Mouse (Mus musculus) neutrophil, adult 5-6 weeks (primary cell): ENCODE data around the gene Tbck. TPM values are rescaled to one million over a fixed set of nuclear protein-coding genes. Genes with fewer than 3 reads are reported as not detected.

Experiments used
- ATAC-seq: fragments of 151-379, 151-347 bp; 2 replicates; pipeline ENCODE4 v1.8.0; 2017; ENCODE audit warnings: mild to moderate bottlenecking, moderate TSS enrichment; ENCODE audit not compliant: insufficient number of reproducible peaks, poor library complexity, low FRiP score, severe bottlenecking; ENCODE audit errors: extremely low read depth
- total RNA-seq: library from RNA; stranded (forward); fragments of 200-1000 nt; gene quantifications from 2 replicates; pipeline ENCODE4 v1.2.3, GENCODE M21; 2017

The Tbck gene
- total RNA-seq, 1 experiment from 2014 or later: 26.1 TPM

- no peak for ATAC-seq
Observed at GRCm38 (mm10) chr3:132859573-132859972, 175.6 kb downstream of the Tbck start.

GRCm38 (mm10) chr3:132860796-132861195, 176.9 kb downstream of the Tbck start:
- no peak for ATAC-seq

- no peak for ATAC-seq
Observed at GRCm38 (mm10) chr3:132863843-132864242, 179.9 kb downstream of the Tbck start.

GRCm38 (mm10) chr3:132864329-132864919, 180.5 kb downstream of the Tbck start:
- no peak for ATAC-seq

GRCm38 (mm10) chr3:132864986-132865385, 181.0 kb downstream of the Tbck start:
- ATAC-seq: no peak

- ATAC-seq: no peak
Observed at GRCm38 (mm10) chr3:132865596-132865995, 181.7 kb downstream of the Tbck start.

GRCm38 (mm10) chr3:132866984-132867383, 183.0 kb downstream of the Tbck start:
- ATAC-seq: no peak

- no peak for ATAC-seq
Observed at GRCm38 (mm10) chr3:132868838-132869237, 184.9 kb downstream of the Tbck start.

GRCm38 (mm10) chr3:132870079-132870478, 186.1 kb downstream of the Tbck start:
- no peak for ATAC-seq

- ATAC-seq: no peak
Observed at GRCm38 (mm10) chr3:132871318-132871904, 187.5 kb downstream of the Tbck start.

GRCm38 (mm10) chr3:132873251-132873650, 189.3 kb downstream of the Tbck start:
- no peak for ATAC-seq

- ATAC-seq: no peak
Observed at GRCm38 (mm10) chr3:132876011-132876708, 192.2 kb downstream of the Tbck start.

- no peak for ATAC-seq
Observed at GRCm38 (mm10) chr3:132876933-132877676, 193.2 kb downstream of the Tbck start.

GRCm38 (mm10) chr3:132880361-132880760, 196.4 kb downstream of the Tbck start:
- no peak for ATAC-seq

GRCm38 (mm10) chr3:132880826-132881225, 196.9 kb downstream of the Tbck start:
- no peak for ATAC-seq

- ATAC-seq: no peak
Observed at GRCm38 (mm10) chr3:132883256-132883655, 199.3 kb downstream of the Tbck start.

- no peak for ATAC-seq
Observed at GRCm38 (mm10) chr3:132884459-132884858, 200.5 kb downstream of the Tbck start.

GRCm38 (mm10) chr3:132886419-132887050, 202.6 kb downstream of the Tbck start:
- no peak for ATAC-seq
